Mouse (Mus musculus) cerebellum, adult 2 months (tissue): ENCODE data around the gene Zfp316.

ENCODE experiments used
- CTCF ChIP-seq: fragments of 200-500 bp; IDR thresholded peaks from 2 replicates; pipeline ENCODE4 v1.5.1; 2011; ENCODE audit warnings: low read depth, mild to moderate bottlenecking, control low read depth, low read length, moderate library complexity, borderline replicate concordance; ENCODE audit not compliant: insufficient read depth
- POLR2A ChIP-seq: fragments of 200-500 bp; IDR thresholded peaks from 2 replicates; pipeline ENCODE4 v1.6.1; 2011; ENCODE audit warnings: low read length, control low read depth, borderline replicate concordance; ENCODE audit not compliant: insufficient read depth

DNA sequence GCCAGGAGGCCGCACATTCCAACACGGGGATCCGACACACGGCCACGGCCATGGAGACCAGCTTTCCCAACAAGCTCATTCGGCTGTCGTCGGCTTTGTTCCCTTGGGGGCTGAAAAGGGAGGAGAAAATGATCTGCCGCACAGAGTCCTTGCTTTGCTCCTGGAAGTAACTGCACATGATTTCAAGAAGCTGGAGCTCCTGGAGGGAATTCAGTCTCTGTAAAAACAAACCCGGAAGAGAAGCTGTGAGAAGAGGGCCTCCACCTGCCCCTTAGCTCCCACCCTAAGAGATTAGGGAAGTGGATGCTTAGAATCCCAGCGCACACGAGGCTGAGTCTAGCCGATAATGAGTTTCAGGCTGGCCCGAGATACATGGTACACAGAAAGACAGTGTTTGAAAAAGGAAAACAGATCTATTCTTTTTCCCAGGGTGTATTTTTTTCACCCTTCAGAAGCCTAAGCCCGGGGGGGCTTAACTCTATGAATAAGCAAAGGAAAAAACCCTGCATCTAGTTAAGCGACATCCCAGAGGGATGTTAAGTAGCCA is 44.4 kb upstream of the Zfp316 start:
- TF ChIP-seq POLR2A, result no peak
- no peak for TF ChIP-seq CTCF
